Mouse (Mus musculus): ENCODE results near the gene Prkci. TPM values are rescaled to one million over a fixed set of nuclear protein-coding genes. Genes with fewer than 3 reads are reported as not detected.

Prkci gene
- total RNA-seq, 2 experiments from 2014 or later: 2.6 to 5.1 TPM

DNA sequence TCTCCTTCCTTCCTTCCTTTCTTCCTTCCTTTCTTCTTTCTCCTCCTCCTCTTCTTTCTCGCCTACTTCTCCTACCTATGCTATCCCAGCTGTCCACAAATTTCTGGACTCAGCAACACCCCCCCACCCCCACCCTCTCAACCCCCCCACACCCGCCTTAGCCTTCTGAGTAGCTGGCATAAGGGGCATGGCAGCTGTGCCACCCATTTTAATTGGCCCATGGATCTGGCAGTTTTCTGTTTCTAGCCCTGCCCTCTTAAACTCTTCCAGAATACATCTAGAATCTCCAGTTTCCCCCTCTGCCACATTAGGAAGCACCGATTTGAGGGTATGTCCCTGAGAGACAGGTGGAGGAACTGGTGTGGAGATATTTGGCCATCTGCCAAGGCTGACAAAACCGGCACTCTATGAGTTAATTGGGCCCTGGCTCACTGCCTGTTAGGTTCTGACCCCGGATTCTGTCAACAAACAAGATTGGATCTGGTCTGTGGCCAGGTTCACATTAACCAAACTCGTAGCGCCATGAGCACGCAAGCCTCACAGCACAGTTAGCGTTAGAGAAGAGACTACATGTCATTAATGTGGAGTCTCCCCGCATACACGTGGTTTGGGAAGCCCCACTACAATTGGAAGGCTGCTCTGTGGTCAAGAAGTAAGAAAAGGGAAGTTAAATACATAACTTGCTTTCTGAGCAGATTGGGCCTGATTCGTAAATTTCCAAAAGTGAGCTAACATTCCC is 88.1 kb downstream of the Prkci start:
- no peak for DNase-seq (ENCODE audit: low spot score)

DNA sequence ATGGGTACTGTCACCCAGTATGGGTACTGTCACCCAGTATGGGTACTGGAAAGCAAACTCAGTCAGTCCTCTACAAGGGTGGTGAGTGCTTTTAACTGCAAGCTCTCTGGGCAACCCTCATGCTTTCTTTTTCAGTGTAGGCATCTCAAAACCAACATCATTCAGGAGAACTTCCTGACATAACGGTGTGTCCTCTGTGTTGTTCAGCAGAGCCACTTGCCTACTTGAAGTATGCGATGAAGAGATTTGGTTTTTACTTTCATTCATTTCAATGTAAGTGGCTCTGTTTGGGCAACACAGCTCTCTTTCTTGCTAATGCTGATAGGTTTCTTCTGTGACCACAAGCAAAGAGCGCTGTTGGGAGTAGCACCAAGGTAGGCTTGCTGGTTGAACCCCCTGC is 89.5 kb downstream of the Prkci start:
- no peak for DNase-seq (ENCODE audit: low spot score)

DNA sequence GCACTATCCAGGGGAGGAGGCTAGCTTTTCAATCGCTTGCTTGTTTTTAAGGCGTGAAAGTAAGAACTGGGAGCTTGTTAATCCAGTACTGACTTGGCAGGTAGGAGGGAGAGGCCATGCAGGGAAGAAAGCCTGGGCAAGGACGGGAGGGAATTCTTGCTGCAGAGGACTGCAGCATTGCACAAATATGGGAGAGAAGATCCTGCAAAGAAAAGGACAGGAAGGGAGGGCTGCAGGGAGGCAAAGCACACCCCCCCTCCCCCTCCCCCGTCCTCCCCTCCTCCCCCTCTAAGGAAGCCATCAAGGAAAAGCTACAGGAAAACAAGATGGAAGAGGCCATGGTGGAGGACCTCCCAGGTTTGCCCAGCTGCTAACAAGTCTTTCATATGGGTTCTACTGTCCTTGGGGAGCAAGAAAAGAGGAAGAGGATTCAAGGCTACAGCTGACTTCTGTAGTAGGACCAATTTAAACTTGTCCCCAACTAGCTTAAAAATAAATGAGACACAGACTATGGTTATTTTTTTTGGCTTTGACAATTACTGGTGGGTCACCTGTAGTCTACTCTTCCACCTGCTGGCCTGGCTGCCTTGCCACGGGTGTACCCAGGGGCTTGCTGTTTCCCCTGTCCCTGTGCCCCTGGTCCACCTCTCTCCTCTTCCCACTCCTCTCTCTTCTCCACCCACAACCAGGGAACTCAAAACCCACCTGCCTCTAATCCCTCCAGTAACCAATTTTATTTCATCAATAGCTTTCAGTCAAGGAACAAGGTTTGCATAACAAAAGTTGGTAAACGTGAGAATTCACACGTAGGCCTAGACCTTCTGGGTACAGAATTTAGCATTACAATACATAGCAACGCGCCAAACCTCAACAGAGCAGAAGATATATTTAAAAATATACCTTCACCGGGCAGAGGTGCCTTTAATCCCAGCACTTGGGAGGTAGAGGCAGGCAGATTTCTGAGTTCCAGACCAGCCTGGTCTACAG is 93.5 kb downstream of the Prkci start:
- no peak for DNase-seq (ENCODE audit: low spot score)

DNA sequence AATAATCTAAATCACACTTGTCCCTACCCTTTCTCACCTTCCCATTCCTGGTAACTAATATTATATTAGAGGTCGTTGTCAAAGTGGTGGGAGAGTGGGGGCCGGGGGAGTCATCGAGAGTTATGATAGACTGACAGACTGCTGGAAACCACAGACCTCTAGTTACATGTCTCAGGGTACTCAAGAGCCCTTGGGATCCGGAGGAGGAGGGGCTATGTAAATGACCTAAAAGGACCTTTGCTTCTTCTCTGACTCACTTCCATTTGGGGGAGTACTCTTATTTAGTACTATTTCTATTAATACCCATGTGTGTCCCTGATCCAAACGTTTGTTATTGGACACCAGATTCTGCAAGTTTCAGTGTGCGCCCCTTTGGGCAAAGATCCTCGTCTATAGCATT is 94.4 kb downstream of the Prkci start:
- no peak for DNase-seq (ENCODE audit: low spot score)

DNA sequence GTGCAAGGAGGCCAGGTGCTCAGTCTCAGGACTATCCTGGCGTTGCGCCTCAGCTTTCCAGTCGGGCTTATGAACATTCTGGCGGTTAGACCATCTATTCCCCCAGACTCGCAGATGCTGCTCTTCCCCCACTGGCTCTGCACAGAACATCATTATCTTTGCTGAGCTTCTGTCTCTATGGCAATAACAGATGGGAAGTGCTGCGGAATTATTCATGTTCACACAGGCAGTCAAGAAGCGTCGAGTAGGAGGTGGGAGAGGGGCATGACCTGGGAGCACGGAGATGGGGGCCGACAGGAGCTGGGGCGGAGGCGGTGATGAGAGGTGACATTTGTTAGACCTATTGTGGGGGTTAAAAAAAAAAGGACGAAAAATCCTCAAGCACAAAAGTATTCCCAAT is 97.6 kb downstream of the Prkci start:
- DNase-seq (ENCODE audit: low spot score): no peak

DNA sequence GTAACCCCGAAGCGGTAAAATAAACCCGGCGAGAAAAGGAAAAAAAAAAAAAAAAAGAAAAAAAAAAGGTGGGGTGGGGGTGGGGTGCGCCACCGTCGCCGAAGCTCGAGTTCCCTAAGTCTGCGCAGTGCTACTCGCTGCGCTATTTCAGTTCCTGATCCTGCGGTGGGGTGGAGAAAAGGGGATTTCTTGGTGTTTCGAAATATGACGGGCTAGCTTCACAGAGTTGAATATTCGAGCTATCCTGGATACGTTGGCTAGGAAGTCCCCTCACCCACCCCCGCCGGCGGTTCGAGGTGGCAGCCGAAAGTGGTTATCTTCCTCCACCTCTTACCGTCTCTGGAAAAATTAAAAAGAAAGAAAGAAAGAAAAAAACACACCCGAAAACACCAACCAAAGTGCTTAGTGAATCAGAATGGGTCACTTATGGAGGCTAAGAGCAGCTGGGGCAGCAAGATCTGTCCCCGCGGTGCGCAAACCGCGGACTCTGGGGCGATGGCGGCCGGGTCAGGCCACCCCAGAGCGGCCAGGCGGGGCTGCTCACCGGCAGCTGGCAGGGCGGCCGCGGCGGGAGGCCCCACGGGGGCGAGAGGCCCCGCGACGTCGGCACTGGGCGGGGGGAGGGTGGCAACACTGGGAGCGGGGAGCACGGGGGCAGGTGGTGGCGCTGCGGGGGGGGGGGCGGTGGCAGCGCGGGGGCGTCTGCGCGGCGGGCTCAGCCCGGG is 98.2 kb downstream of the Prkci start:
- peak; percentile 62 for DNase-seq (ENCODE audit: low spot score)

DNA sequence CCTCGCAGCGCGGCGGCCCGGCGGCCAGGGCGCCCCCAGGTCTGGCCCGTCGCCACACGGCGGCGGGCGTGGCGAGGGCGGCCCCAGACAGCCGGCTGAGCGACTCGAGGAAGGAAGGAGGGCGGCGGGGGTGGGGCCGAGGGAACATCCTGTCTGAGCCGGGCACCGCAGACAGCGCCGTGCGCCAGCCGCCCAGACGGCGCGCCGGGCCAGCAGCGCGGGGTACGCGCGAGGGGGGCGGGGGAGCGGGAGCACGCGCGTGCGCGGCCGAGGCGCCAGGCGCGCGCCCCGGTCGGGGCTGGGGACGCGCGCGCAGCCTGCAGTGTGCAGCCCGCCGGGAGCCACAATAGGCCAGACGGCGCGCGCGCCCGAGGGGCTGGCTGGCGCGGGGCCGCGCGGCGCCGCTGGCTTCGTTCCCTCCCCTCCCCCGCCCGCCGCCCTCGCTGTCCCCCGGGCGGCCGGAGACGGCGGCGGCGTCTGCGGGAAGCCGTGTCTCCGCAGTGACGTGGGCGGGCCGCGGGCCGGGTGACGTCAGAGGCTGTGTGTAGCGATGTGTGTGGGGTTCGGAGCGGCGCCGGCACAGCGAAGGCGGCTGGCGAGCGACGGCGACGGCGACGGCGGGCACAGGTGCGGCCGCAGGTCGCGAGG is 99.1 kb downstream of the Prkci start, which contains the start of gene Skil:
Gene Skil, plus strand, starts transcription at position 528 of the 648 bp plus-strand sequence.
- peak; percentile 92 for DNase-seq (ENCODE audit: low spot score)

DNA sequence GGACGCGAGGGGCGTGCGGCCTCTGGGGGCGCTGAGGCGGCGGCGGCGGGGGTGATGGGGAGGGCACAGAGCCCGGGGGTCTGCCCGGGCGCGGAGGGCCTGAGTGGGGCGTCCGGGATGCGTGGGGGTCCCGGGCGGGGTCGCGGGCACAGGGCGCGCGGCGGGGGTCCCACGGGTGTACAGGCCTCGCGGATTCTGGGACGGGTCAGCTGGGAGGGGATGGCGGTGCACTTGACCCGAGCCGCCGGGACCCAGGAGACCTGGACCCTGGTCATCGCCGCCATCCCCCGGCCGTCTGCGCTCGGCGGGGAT is 99.6 kb downstream of the Prkci start:
- DNase-seq (ENCODE audit: low spot score): no peak

DNA sequence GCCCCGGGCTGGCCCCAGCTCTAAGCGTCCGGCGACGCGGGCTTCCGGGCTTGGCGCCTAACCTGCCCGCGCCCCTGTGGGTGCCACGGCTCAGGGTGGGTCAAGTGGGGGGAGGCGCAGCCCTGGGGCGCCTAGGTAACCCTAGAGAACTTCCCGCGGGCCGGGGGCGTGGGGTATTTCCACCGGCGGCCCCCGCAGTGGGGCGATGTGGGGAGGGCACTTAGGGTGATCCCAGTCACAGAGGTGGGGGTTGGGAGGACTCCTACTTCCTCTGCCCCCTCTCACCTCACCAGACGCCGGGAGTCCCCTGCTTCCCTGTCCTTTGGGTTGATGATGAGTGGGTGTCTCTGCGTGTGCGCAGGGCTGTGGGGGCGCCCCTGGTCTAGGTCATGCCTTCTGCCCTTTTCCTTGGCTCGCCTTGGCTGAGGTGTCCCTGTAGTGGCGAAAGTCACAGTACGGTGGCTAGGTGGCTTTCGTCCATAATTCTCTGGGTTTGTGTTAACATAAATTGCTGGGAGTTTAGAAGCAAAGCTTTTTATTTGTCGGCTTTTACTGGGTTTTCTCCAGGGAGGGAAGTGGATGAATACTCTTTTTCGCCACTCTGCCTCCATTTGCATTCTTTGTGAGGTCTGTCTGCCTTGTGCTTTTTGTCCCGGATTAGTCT is 100.1 kb downstream of the Prkci start:
- peak; percentile 42 for DNase-seq (ENCODE audit: low spot score)

DNA sequence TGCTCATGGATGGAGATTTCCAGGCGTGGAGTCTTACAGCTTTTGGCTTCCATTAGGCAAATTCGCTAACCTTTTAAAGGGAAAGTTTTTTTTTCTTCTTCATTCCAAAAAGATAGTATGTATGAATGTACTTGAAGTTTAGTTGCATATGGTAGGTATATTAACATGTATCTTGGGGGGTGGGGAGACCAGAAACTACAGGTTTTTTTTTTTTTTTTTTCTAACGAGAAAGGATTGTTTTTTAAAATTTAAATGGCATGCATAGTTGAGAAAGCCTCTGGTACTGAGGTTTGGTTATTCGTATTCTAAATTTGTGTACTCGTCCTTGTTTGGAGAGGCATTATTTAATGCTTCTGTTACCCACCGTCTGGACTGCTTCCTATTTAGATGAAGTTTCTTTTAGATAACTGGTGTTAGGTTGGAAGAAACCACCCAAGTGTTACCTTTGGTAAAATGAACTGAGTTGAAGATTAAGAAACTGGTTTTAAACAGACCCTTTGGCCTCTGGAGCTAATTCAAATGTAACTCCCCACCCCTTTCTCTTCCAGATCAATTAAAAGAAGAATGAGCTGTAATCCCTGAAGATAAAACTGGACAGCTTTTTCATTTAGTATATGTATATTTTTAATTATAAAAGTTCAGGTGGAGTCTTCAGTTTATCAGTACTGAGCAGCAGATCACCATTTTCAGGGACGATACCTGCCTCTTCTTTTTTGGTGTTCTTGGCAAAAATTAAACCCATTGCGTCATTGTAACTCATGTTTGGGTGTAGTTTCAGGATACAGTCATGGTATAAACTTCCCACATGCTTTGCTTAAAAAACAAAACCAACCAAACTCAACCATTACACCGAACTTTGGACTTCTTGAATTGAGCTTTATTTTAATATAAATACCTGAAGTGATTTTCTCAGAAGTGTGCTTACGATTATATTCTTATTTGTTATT is 100.9 kb downstream of the Prkci start:
- DNase-seq (ENCODE audit: low spot score): no peak

DNA sequence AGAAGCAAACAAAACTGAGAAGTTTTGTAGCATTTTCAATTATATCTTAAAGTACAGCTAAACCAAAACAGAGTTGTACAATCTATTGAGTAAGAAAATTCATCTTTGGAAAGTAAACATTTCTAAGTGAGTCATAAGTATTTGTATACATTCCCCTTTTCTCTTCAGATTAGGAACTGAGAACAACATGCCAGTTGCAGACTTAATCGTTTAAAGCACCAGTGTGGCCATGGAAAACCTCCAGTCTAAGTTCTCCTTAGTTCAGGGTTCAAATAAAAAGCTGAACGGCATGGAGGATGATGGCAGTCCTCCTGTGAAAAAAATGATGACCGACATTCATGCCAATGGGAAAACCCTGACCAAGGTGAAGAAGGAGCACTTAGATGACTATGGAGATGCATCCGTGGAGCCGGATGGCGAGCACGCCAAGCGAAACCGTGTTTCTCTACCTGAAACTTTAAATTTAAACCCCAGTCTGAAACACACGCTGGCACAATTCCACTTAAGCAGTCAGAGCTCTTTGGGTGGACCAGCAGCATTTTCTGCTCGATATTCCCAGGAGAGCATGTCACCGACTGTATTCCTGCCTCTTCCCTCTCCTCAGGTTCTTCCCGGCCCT is 101.7 kb downstream of the Prkci start:
- DNase-seq (ENCODE audit: low spot score): no peak

DNA sequence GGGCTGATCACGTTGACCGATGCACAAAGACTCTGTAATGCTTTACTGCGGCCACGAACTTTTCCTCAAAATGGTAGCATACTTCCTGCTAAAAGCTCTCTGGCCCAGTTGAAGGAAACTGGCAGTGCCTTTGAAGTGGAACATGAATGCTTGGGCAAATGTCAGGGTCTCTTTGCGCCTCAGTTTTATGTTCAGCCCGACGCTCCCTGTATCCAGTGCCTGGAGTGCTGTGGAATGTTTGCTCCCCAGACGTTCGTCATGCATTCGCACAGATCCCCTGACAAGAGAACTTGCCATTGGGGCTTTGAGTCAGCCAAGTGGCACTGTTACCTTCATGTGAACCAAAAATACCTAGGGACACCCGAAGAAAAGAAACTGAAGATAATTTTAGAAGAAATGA is 102.4 kb downstream of the Prkci start:
- no peak for DNase-seq (ENCODE audit: low spot score)

DNA sequence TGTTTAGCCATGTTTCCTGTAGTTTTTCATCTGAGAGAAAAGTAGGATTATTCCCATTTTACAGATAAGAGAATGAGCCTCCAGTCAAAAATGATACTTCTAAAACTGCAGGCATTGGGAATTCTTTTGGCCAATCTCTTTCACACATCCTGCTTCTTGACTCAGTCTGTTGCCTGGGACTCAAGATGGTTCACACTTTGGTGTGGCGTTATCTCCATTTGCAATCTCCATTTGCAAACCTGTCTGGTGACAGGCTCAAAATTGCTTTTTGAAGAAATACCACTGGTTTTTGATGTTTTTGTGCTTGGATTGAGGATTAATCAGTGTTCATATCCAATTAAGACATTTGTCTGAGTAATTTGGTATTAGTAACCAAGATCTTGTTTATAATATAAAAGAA is 103.0 kb downstream of the Prkci start:
- no peak for DNase-seq (ENCODE audit: low spot score)

DNA sequence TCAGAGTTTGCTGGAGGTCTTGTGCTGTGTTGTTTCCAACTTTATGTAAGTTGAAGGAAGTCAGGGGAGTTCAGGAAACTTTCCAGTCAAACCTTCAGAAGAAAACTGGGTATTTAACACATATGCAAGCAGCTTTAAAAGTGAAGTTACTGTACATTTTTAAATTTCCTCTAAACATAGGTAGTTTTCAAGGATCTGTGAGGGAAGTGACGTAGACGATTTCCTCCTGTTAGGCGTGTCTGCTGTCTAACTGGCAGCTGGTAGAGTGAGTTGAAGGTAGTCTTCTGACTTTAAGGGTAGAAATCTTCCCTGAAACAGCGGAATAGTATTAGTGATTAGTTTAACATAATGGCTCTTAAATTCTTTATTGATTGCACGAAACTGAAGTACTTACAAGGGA is 104.5 kb downstream of the Prkci start:
- DNase-seq (ENCODE audit: low spot score): no peak

DNA sequence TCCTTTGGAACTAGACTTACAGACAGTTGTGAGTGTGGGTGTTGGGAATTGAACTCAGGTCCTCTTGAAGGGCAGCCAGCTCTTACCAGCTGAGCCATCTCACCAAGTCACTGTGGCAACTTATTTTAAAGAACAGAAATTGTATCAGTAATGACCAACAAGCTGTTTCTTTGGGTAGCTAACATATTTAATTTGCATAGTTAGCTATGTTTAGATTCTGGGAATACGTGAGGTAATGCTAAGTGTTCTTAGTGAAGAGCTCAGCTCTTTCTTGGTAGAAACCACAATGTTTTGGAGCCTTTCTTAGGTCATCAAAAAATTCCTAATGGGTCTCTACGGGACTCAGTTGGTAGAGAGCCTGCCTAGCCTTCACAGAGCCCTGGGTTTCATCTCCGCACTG is 105.3 kb downstream of the Prkci start:
- no peak for DNase-seq (ENCODE audit: low spot score)

All from gastrocnemius, adult 18-20 months (tissue).